Mouse (Mus musculus) adrenal gland (tissue): ENCODE measurements around the gene Hmgn1.

Source experiments
- intact Hi-C: fragments of 180-260 bp; cut with DNase I; formaldehyde crosslinking; loops from one replicate; pipeline ENCODE4 v1.15.1; 2025
- long read RNA-seq, 2 experiments: library from polyadenylated mRNA; unstranded; transcript quantifications; one replicate each; pipeline ENCODE4 v2.0.0; 2020; ENCODE audit warnings: borderline replicate concordance in 1 of 2; ENCODE audit not compliant: insufficient replicate concordance in 1 of 2

The Hmgn1 gene
- long read RNA-seq, experiment 1, transcript Hmgn1-201 (6 exons, 2,174 nt): major isoform, 196 of 223 reads
- long read RNA-seq, experiment 1, partial matches to known transcripts: 5 of 223 reads
- long read RNA-seq, experiment 1, other reads (novel, unspliced or antisense): 22 of 223 reads
- long read RNA-seq, experiment 2, transcript Hmgn1-201 (6 exons, 2,174 nt): major isoform, 379 of 438 reads
- long read RNA-seq, experiment 2, partial matches to known transcripts: 12 of 438 reads
- long read RNA-seq, experiment 2, other reads (novel, unspliced or antisense): 47 of 438 reads

- intact Hi-C loops: no loop called here
Observed at GRCm38 (mm10) chr16:96127657-96128344, at the start of gene Hmgn1. Gene Hmgn1 (minus strand): TSS chr16:96127729.

DNA sequence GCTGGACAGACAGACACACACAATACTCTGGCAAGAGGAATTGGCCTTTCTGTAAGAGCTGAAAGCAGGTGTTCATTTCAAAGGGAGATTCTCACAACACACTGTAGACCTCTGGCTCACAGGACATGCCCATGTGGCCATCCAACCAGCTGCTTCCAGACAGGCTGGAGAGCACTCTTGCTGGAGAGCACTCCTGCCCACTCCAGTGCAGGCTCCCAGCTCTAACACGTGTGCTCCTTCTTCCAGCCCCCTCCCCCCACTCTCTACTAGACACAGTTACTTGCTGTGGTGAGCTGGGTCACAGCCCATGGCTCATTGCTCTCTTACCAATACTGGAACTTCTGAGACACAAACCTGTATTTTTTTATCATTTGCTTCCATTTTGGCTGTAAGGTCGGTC lies 47.9 kb upstream of the Hmgn1 start:
- intact Hi-C loops: no loop called here

GRCm38 (mm10) chr16:96173648-96174047 lies 46.1 kb upstream of the Hmgn1 start:
- intact Hi-C loops: no loop called here

GRCm38 (mm10) chr16:96168837-96169236 lies 41.3 kb upstream of the Hmgn1 start:
- intact Hi-C loops: no loop called here

DNA sequence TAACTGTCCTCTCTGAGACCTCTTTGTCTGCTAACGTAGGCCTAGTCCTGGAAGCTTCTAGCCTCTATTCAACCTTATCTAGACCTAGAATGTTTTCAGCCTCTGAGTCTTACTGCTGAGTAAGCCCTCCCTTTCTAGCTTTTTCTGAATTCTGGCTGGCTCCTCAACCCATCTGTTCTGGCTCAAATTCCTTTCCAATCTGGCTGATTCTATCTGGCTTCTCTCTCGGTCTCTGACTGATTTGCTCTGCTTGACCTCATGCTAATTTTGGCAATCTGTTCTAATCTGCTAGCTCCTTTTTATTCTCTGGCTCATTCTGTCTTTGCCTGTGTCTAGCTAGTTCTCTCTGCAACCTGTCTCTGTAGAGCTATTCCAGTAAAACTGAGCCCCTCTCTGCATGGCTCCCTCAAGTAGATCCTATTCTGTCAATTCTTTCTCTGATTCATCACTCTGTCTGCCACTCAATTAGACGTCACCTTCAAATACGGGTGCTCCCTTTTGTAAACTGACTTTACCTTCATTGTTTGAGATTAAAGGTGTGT lies 38.3 kb upstream of the Hmgn1 start:
- intact Hi-C loops: no loop called here

GRCm38 (mm10) chr16:96161336-96161735 lies 33.8 kb upstream of the Hmgn1 start:
- intact Hi-C loops: no loop called here

DNA sequence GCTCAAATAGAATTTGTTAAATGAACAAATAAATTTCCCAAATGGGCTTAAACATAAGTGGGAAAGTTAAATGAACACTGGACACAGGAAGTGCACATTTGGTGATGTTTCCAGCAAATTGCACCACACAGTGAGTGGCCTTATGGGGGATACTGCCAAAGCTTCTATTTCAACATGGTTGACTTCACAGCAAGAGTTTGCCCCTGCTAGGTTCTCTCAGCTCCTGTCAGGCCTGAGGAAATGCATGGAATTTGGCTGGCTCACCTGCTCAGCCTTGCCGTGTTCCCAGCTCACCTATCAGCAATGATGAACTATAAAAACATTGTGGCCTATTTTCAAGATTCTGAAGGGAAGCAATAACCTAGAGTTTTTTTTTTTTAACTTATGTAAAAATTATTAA lies 33.4 kb upstream of the Hmgn1 start:
- intact Hi-C loops: no loop called here

DNA sequence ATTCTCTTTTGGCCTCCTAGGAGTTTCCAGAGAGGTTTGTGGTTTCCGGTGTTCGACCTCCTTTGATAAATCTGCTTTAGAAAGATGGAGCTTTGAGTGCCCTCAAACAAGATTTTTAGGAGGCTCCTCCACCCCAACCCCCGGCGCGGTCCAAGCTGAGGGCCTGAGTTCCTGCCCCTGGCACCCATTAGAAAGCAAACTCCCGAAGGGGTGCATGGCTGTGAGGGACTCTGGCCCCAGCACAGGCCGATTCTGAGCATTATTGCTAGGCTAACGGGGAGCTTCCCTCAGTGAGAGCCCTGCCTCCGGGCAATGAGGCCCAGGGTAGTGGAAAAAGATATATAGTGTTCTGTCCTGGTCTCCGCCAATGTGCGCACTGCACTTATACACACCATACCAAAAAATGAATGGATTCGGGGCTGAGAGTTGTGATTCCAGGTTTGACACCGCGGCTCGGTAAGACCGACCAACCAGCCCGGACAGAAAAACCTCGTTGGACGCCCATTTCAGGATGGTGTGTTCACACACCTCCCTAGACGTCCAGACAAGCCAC lies 32.3 kb upstream of the Hmgn1 start:
- intact Hi-C loops: no loop called here

DNA sequence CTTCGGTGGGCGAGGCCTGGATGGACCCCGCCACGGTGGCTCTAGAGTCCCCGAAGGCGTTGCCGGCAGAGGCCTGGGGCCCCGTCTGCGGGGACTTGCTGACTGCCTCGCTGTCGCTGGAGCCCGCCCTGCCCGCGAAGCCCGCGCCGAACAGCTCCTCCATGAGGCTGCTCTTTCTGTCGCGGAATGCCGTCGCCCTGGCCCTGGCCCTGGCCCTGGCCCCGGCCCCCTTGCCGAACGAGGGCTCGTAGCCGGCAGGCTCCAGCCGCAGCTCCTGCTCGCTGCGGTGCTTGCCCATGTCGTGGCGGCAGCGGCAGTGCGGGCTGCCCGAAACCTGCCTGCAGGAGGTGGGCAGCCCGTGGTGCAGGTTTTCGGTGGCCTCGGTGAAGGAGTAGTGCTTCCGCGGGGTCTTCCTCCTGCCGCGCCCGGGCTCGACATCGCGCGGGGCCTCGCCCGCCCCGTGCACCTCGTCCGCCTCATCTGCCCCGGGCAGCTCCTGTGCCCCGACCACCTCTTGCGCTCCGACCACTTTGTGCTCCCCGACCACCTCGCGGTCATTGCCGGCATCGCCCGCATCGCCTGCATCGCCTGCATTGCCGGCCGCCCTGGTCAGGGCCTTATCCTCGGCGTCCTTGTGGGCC lies 31.7 kb upstream of the Hmgn1 start:
- intact Hi-C loops: no loop called here

GRCm38 (mm10) chr16:96158511-96159080 lies 31.1 kb upstream of the Hmgn1 start:
- intact Hi-C loops: no loop called here

- intact Hi-C loops: no loop called here
Observed at GRCm38 (mm10) chr16:96157171-96157570, 29.6 kb upstream of the Hmgn1 start.

DNA sequence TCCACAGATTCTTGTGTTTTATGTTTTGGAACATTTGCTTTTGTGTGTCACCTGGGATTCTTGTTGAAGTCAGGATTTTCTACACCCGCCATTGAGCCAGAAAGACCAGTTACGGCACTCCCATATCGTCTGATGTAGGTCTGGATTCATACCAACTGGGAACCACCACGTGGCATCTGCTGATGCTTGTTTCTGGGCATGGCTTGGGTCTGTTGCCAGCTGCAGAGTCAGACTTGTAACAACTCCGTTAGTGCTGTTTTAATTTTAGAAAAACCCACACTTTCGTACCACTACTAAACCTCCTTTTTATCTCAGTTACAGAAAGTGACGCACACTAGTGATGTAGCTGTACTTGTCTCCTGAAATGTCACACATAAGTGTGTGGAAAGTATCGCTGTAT lies 28.5 kb upstream of the Hmgn1 start:
- intact Hi-C loops: no loop called here

GRCm38 (mm10) chr16:96154476-96154875 lies 26.9 kb upstream of the Hmgn1 start:
- intact Hi-C loops: no loop called here

- intact Hi-C loops: no loop called here
Observed at GRCm38 (mm10) chr16:96151551-96151950, 24.0 kb upstream of the Hmgn1 start.

DNA sequence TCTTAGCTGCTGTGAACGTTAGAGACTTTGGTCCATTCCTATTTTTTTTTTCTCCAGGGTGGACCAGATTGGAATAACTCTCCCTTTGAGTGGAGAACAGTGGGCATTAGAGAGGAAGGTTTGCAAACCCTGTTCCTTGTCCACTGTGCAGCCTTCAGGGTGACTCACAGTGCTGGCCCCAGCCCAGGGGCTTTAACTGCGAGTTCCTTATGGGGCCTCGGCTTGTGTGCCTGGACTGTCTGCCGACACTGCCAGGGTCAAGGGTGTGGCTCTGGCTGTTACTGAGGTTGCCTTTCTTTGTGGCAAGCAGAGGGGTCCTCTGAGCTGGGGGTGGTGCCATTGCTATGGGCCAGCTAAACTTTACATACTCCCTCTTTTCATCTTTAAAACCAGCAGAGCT lies 23.5 kb upstream of the Hmgn1 start:
- intact Hi-C loops: no loop called here

DNA sequence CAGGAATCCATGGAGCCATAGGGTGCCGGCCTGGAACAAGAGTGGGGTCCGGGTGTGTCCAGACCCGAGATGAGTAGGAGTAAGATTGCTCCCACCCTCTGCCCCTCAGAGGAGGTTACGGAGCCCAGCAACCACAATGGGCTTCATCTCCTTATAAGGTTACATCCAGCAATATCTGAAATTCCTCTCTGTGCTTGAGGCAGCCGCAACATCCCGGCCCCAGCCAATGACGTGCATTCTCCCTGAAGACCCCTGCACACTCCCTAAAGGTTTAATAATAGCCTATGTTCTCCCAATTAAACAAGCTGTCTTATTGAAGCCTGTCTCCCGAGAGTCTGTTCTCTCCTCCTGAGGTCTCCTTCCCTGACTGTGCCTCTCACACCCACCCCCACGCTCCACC lies 21.8 kb upstream of the Hmgn1 start:
- intact Hi-C loops: loop anchor here (10.0 kb wide), 2 partner anchors 65 to 155 kb away; partner anchors contain the start of genes Brwd1 and Psmg1

DNA sequence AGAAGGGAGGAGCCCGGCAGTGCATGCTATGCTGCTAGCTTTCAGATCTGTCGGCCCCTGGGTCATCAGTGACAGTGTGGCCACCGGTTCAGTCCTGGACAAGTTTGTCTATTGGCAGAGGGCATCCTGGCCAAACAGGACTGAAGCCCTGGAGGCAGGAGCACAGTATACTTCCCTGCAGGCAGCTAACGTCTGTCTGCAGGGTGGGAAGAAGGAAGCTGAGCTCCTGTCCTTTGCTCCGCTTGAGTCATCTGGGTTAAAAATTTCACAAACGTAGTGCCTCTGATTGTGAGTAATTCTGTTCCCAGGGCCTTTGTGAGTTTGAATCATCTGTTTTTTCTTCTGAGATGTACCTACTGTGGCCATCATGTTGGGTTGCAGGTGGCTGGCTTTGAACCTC lies 21.3 kb upstream of the Hmgn1 start:
- intact Hi-C loops: loop anchor here (10.0 kb wide), 2 partner anchors 64 to 154 kb away; partner anchors contain the start of genes Brwd1 and Psmg1

GRCm38 (mm10) chr16:96145814-96146213 lies 18.3 kb upstream of the Hmgn1 start:
- intact Hi-C loops: loop anchor here (10.0 kb wide), 2 partner anchors 61 to 151 kb away; partner anchors contain the start of genes Brwd1 and Psmg1

DNA sequence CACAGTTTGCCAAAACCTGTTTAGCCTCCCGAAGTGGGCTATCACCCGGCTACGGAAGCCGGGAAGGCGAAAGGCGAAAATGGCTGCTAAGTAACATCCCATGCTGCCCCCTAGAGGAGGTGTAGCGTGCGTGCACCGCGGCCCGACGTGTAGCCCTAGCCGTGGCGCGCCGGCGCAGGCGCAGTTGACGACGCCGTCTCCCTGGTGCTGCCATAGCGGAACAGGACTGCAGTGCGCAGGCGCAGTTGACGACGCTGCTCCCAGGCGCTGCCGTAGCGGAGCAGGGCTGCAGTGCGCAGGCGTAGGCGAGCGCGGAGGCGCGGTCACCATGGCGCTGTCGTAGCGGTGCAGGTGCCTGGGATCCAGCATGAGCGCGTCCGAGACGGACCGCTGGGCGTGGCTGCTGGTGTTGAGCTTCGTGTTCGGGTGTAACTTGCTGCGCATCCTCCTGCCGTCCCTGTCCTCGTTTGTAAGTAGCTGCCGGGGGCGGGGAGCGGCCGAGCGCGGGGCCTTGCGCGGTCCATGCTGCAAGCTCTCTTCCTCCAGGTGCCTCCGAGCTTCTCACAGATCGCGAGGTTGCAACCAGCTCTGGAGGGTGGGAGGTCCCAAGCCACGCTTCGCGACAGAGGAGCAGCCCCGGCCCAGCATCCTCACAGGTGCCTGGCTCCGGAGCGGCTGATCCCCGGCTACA lies 17.7 kb upstream of the Hmgn1 start, which contains the start of gene Wrb:
Wrb (plus strand) TSS at position 298 of the 691 bp plus-strand sequence.
- intact Hi-C loops: loop anchor here (10.0 kb wide), 2 partner anchors 60 to 150 kb away; partner anchors contain the start of genes Brwd1 and Psmg1

DNA sequence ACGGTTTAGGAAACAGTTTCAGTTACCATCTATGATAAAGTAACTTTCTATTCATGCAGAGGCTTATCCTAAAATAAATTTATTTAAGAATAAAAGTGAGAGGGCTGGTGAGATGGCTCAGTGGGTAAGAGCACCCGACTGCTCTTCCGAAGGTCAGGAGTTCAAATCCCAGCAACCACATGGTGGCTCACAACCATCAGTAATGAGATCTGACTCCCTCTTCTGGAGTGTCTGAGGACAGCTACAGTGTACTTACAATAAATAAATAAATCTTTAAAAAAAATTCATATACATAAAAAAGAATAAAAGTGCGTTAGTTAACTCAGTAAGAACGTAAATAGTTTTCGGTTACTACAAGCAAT lies 17.2 kb upstream of the Hmgn1 start:
- intact Hi-C loops: loop anchor here (10.0 kb wide), 2 partner anchors 60 to 150 kb away; partner anchors contain the start of genes Brwd1 and Psmg1
